Mouse (Mus musculus) forebrain, embryonic 10.5 days (tissue): ENCODE results near the gene Slc22a17. TPM values are rescaled to one million over a fixed set of nuclear protein-coding genes. Genes with fewer than 3 reads are reported as not detected.
A peak's percentile ranks its signal among the peaks of the same experiment; 100 is the strongest.

Experiments
- DNase-seq: peaks from one replicate; pipeline ENCODE4 v3.0.0-alpha.2; 2017; ENCODE audit warnings: low spot score; ENCODE audit errors: extremely low spot score
- H3K27ac ChIP-seq: fragments of 300-500 bp; sonication (generic); 2 replicates; pipeline ENCODE4 v1.5.1; 2016; ENCODE audit warnings: mild to moderate bottlenecking
- H3K27me3 ChIP-seq: fragments of 300-500 bp; sonication (generic); 2 replicates; pipeline ENCODE4 v1.6.1; 2016; ENCODE audit warnings: mild to moderate bottlenecking; ENCODE audit not compliant: poor library complexity, severe bottlenecking
- H3K36me3 ChIP-seq: fragments of 300-500 bp; sonication (generic); replicated peaks from 2 replicates; pipeline ENCODE4 v1.6.1; 2016; ENCODE audit warnings: mild to moderate bottlenecking, moderate library complexity
- H3K4me1 ChIP-seq: fragments of 300-500 bp; sonication (generic); 2 replicates; pipeline ENCODE4 v1.6.1; 2016
- H3K4me3 ChIP-seq: fragments of 300-500 bp; sonication (generic); 2 replicates; pipeline ENCODE4 v1.5.1; 2016; ENCODE audit warnings: mild to moderate bottlenecking, moderate library complexity
- H3K9me3 ChIP-seq: fragments of 300-500 bp; sonication (generic); 2 replicates; pipeline ENCODE4 v1.6.1; 2016; ENCODE audit warnings: mild to moderate bottlenecking, moderate library complexity
- WGBS: fragments of 180-500 bp; shearing (Covaris S2); methylation state at CpG from one replicate; pipeline ENCODE4 v1.1.7; 2016; 5-methylcytosine and 5-hydroxymethylcytosine counted together
- microRNA counts: library from miRNA; unstranded; fragments of <30 nt; microRNA quantifications from one replicate; lab custom pipeline; 2017
- microRNA-seq: library from miRNA; unstranded; fragments of <30 nt; microRNA quantifications from one replicate; pipeline ENCODE4, GENCODE M21; 2017
- polyA plus RNA-seq: library from polyadenylated mRNA; unstranded; fragments of >200 nt; fragmentation: Nextera tagmentation; extraction: Ambion mirVana; gene quantifications from 2 replicates; pipeline ENCODE4 v1.2.1, GENCODE M21; 2016

Gene Slc22a17
- polyA plus RNA-seq, 1 experiment from 2014 or later, result 38.8 TPM

DNA sequence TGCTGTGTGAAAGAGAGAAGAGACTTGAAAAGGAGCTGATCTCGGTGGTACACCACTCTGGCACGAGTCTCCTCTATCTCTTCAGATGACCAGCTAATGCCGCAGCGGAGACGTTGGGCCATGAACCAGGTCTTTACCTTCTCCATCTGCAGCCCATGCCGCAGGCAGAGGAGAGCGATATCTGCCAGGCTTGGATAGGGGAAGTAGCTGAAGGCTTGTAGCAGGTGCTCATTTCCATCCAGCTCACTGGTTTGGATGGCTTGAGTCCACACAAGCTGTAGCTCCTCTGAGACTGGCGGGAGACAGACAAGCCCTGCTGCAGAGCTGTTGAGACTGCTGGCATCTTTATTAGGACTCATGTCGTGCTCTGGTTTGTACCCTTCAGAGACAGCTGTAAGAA lies 55.0 kb downstream of the Slc22a17 start:
- 96% methylated on average over 9 of the region's 9 CpGs for WGBS
- DNase-seq, result no peak
- Histone ChIP-seq H3K4me3 (no peak overlapping the region), H3K27me3 (no peaks in the 10 kb centered on the region), H3K36me3 (peaks cover 45% of the 10 kb centered on the region), H3K9me3 (no peaks in the 10 kb centered on the region), H3K4me1 (peaks cover 9% of the 10 kb centered on the region), H3K27ac (no peak overlapping the region)

DNA sequence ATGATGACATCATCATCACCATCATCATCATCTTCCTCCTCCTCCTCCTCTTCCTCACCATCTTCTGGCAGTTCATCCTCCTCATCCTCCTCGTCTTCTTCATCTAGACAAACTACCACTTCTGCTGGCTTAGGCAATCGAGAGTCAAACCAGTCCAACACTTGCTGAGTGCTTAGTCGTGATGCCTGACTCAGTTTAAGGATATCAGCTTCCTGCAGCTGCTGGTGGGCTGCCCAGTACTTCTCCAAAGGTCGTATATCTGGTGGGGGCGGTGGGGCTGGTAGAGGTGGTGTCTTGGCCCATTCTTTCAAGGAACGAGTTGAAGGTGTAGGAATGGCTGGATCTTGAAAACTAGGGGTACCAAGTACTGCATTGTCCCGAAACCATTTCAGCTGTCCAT lies 56.2 kb downstream of the Slc22a17 start:
- Histone ChIP-seq H3K27me3 (no peaks in the 10 kb centered on the region), H3K4me3 (no peak overlapping the region), H3K27ac (no peak overlapping the region), H3K9me3 (no peaks in the 10 kb centered on the region), H3K36me3 (peaks cover 45% of the 10 kb centered on the region), H3K4me1 (no peaks in the 10 kb centered on the region)
- no peak for DNase-seq
- 89% methylated on average over 7 of the region's 7 CpGs for WGBS

MicroRNAs encoded within 50 kb of the gene (microRNA counts, 519-probe panel; counts per million panel counts)
- microRNA mmu-miR-208a (lab: Ali Mortazavi, UCI), result 341 counts per million, percentile 65 among the panel's probes with 10 or more counts

Small RNA genes within 50 kb of the gene (microRNA-seq; reads per million reads assigned to microRNA genes)
- gene Mir208a, result 3.9 reads per million, percentile 8 among the genes with 10 or more reads in this experiment

Other genes with a start within 250 kb of the Slc22a17 start
- gene 1700123O20Rik, start 226.9 kb downstream of the Slc22a17 start, polyA plus RNA-seq, result 104 and 109 TPM in 2 replicates
- 142 and 146 TPM in 2 replicates for gene Acin1, start 226.2 kb downstream of the Slc22a17 start, polyA plus RNA-seq
- not detected in 2 replicates for gene Gm29776, start 214.3 kb downstream of the Slc22a17 start, polyA plus RNA-seq
- not detected in 2 replicates for gene Cebpe, start 201.0 kb downstream of the Slc22a17 start, polyA plus RNA-seq
- 1.0 and 2.3 TPM in 2 replicates for gene Slc7a8, start 131.2 kb downstream of the Slc22a17 start, polyA plus RNA-seq
- gene Rnf212b, start 99.0 kb downstream of the Slc22a17 start, polyA plus RNA-seq, result not detected in 2 replicates
- 24.0 and 29.5 TPM in 2 replicates for gene Homez, start 42.2 kb downstream of the Slc22a17 start, polyA plus RNA-seq
- 0.96 and 1.0 TPM in 2 replicates for gene Ppp1r3e, start 35.6 kb downstream of the Slc22a17 start, polyA plus RNA-seq
- 2.2 and 2.5 TPM in 2 replicates for gene Bcl2l2, start 29.8 kb downstream of the Slc22a17 start, polyA plus RNA-seq
- not detected in 2 replicates for gene Gm20521, start 29.7 kb downstream of the Slc22a17 start, polyA plus RNA-seq
- 168 and 174 TPM in 2 replicates for gene Pabpn1, start 20.6 kb downstream of the Slc22a17 start, polyA plus RNA-seq
- gene Efs, start 13.0 kb upstream of the Slc22a17 start, polyA plus RNA-seq, result 38.3 and 39.0 TPM in 2 replicates
- not detected in 2 replicates for gene Il25, start 19.6 kb upstream of the Slc22a17 start, polyA plus RNA-seq
- 0.26 and 0.81 TPM in 2 replicates for gene Cmtm5, start 23.1 kb upstream of the Slc22a17 start, polyA plus RNA-seq
- 0.38 and 0.41 TPM in 2 replicates for gene Myh6, start 53.8 kb upstream of the Slc22a17 start, polyA plus RNA-seq
- gene Gm17428, start 63.8 kb upstream of the Slc22a17 start, polyA plus RNA-seq, result not detected in 2 replicates
- 0.63 and 0.72 TPM in 2 replicates for gene Myh7, start 81.5 kb upstream of the Slc22a17 start, polyA plus RNA-seq
- 102 and 104 TPM in 2 replicates for gene Ngdn, start 102.3 kb upstream of the Slc22a17 start, polyA plus RNA-seq
- gene Zfhx2, start 179.2 kb upstream of the Slc22a17 start, polyA plus RNA-seq, result 8.1 and 9.2 TPM in 2 replicates
- gene Thtpa, start 181.7 kb upstream of the Slc22a17 start, polyA plus RNA-seq, result 30.5 and 31.4 TPM in 2 replicates
- gene Ap1g2, start 193.5 kb upstream of the Slc22a17 start, polyA plus RNA-seq, result 16.4 and 18.5 TPM in 2 replicates
- gene Jph4, start 203.8 kb upstream of the Slc22a17 start, polyA plus RNA-seq, result 0.31 and 0.56 TPM in 2 replicates